Mouse (Mus musculus): ENCODE measurements at regions not wholly inside any gene's neighbourhood (a gene's known extent, or its start where the extent isn't known, plus 50 kb on each side); places are given as distances from the start of the nearest gene placed in this dataset.

- TF ChIP-seq CTCF (IDR thresholded peaks at IDR 0.05; ENCODE audit: control insufficient read depth, insufficient read depth, insufficient replicate concordance, low read depth, low read length): no peak
- TF ChIP-seq POLR2A (IDR thresholded peaks at IDR 0.05; ENCODE audit: control insufficient read depth, low read depth, low read length): no peak
Observed at GRCm38 (mm10) chr1:177372066-177372465, 70.1 kb upstream of the Zbtb18 start.

All from testis, adult 2 months (tissue).